Mouse (Mus musculus): ENCODE results near the gene Kcnj15. TPM values are rescaled to one million over a fixed set of nuclear protein-coding genes. Genes with fewer than 3 reads are reported as not detected.

Kcnj15 gene
- 0.60 TPM in 1 of 2 replicates, not detected in the other for polyA plus RNA-seq (2011; ENCODE audit: insufficient read depth, insufficient read length, low replicate concordance, missing spikeins)

DNA sequence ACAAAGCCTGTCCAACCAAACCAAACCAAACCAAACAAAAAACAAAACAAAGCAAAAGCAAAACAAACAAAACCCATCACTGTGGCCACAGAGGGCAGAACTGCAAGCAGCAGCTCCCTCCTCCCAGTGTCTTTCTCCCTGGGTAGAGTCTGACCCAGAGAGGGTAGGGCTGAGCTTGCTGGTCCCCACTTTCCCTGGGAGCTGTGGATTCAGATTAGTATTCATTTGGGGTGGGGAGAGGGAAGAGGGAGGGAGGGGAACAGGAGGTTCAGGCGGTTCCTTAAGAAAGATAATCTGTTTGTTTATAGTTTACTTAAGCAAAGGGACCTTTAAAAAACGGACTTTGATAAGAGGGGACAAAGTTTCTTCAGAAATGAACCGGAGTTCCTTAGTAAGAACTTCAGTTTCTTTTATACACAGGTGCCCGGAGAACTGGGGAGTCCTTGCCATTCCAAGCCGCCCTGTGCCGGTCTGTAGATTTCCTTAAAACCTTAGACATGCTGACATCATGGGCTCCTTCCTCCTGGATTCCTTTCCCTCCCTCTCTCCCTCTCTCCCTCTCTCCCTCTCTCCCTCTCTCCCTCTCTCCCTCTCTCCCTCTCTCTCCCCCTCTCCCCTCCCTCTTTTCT, at the start of gene Kcnj15:
Gene Kcnj15, plus strand, starts transcription at position 293 of the 629 bp plus-strand sequence.
- no peak within 1 kb of the TSS for H3K4me3 ChIP-seq (replicated peaks; ENCODE audit: control insufficient read depth, low read depth, low read length)
- TF ChIP-seq POLR2A (IDR thresholded peaks at IDR 0.05; ENCODE audit: borderline replicate concordance, control insufficient read depth, low read depth, low read length) (no peak), CTCF (IDR thresholded peaks at IDR 0.05; ENCODE audit: control insufficient read depth, insufficient read depth, low read length) (no peak)
- H3K27ac ChIP-seq (ENCODE audit: control insufficient read depth, insufficient read depth, low read depth, low read length, poor library complexity) = no peak within 1 kb of the TSS
- WGBS = 51% methylated on average over 6 of the region's 6 CpGs
- no peaks in the 10 kb centered on the region for H3K4me1 ChIP-seq (ENCODE audit: control insufficient read depth, insufficient read depth, low read length)

- no peak for TF ChIP-seq CTCF (IDR thresholded peaks at IDR 0.05; ENCODE audit: control insufficient read depth, insufficient read depth, low read length)
- TF ChIP-seq POLR2A (IDR thresholded peaks at IDR 0.05; ENCODE audit: borderline replicate concordance, control insufficient read depth, low read depth, low read length) = no peak
- WGBS = 62% methylated on average over 7 of the region's 7 CpGs
- H3K27ac ChIP-seq (ENCODE audit: control insufficient read depth, insufficient read depth, low read depth, low read length, poor library complexity) = no peak overlapping the region
- no peak overlapping the region for H3K4me3 ChIP-seq (replicated peaks; ENCODE audit: control insufficient read depth, low read depth, low read length)
- no peaks in the 10 kb centered on the region for H3K4me1 ChIP-seq (ENCODE audit: control insufficient read depth, insufficient read depth, low read length)
These were observed 49.1 kb upstream of the Kcnj15 start for GRCm38 (mm10) chr16:95208243-95208642.

DNA sequence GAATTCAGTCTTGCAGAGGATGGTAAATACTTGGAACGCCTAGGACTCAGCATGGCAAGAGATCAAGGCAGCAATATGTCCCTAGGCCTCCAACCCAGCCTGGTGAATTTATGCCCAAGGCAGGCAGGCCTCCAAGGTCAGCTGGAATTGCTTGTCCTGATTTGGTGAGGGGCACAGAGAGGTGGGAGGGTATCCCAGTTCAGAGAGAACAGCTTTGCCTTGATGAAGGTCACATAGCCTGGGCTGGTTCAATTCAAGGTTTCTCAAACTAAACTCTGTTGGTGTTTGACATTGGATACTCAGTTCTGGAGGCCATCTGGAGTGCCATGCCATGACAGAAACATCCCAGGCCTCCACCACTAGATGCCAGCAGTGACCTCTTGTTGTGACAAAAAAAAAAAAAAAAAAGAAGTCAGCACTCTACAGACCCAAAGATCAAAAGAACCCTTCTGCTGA, 48.3 kb upstream of the Kcnj15 start:
- 47% methylated on average over 1 of the region's 1 CpGs for WGBS
- Histone ChIP-seq H3K4me3 (replicated peaks; ENCODE audit: control insufficient read depth, low read depth, low read length) (no peak overlapping the region), H3K27ac (ENCODE audit: control insufficient read depth, insufficient read depth, low read depth, low read length, poor library complexity) (no peak overlapping the region), H3K4me1 (ENCODE audit: control insufficient read depth, insufficient read depth, low read length) (no peaks in the 10 kb centered on the region)
- TF ChIP-seq CTCF (IDR thresholded peaks at IDR 0.05; ENCODE audit: control insufficient read depth, insufficient read depth, low read length) (no peak), POLR2A (IDR thresholded peaks at IDR 0.05; ENCODE audit: borderline replicate concordance, control insufficient read depth, low read depth, low read length) (no peak)

- no peak for TF ChIP-seq CTCF (IDR thresholded peaks at IDR 0.05; ENCODE audit: control insufficient read depth, insufficient read depth, low read length)
- TF ChIP-seq POLR2A (IDR thresholded peaks at IDR 0.05; ENCODE audit: borderline replicate concordance, control insufficient read depth, low read depth, low read length) = no peak
- no peaks in the 10 kb centered on the region; the same call in 1 of the 2 replicates for H3K4me1 ChIP-seq (ENCODE audit: control insufficient read depth, insufficient read depth, low read length)
- 70% methylated on average over 7 of the region's 7 CpGs for WGBS
These were observed 42.8 kb upstream of the Kcnj15 start for GRCm38 (mm10) chr16:95214251-95215197.

GRCm38 (mm10) chr16:95215782-95216181, 41.6 kb upstream of the Kcnj15 start:
- Histone ChIP-seq H3K27ac (ENCODE audit: control insufficient read depth, insufficient read depth, low read depth, low read length, poor library complexity) (no peak overlapping the region), H3K4me3 (replicated peaks; ENCODE audit: control insufficient read depth, low read depth, low read length) (no peak overlapping the region), H3K4me1 (ENCODE audit: control insufficient read depth, insufficient read depth, low read length) (no peaks in the 10 kb centered on the region; the same call in 1 of the 2 replicates)
- no peak for TF ChIP-seq CTCF (IDR thresholded peaks at IDR 0.05; ENCODE audit: control insufficient read depth, insufficient read depth, low read length)
- TF ChIP-seq POLR2A (IDR thresholded peaks at IDR 0.05; ENCODE audit: borderline replicate concordance, control insufficient read depth, low read depth, low read length) = no peak
- 76% methylated on average over 9 of the region's 9 CpGs for WGBS

More at GRCm38 (mm10) chr16:95214251-95215197, 42.8 kb upstream of the Kcnj15 start:
- Histone ChIP-seq H3K27ac (ENCODE audit: control insufficient read depth, insufficient read depth, low read depth, low read length, poor library complexity) (no peak overlapping the region), H3K4me3 (replicated peaks; ENCODE audit: control insufficient read depth, low read depth, low read length) (no peak overlapping the region)

GRCm38 (mm10) chr16:95216346-95216745, 41.0 kb upstream of the Kcnj15 start:
- Histone ChIP-seq H3K4me3 (replicated peaks; ENCODE audit: control insufficient read depth, low read depth, low read length) (no peak overlapping the region), H3K4me1 (ENCODE audit: control insufficient read depth, insufficient read depth, low read length) (no peaks in the 10 kb centered on the region; the same call in 1 of the 2 replicates), H3K27ac (ENCODE audit: control insufficient read depth, insufficient read depth, low read depth, low read length, poor library complexity) (no peak overlapping the region)
- WGBS = 82% methylated on average over 7 of the region's 7 CpGs
- no peak for TF ChIP-seq POLR2A (IDR thresholded peaks at IDR 0.05; ENCODE audit: borderline replicate concordance, control insufficient read depth, low read depth, low read length)
- TF ChIP-seq CTCF (IDR thresholded peaks at IDR 0.05; ENCODE audit: control insufficient read depth, insufficient read depth, low read length) = no peak

DNA sequence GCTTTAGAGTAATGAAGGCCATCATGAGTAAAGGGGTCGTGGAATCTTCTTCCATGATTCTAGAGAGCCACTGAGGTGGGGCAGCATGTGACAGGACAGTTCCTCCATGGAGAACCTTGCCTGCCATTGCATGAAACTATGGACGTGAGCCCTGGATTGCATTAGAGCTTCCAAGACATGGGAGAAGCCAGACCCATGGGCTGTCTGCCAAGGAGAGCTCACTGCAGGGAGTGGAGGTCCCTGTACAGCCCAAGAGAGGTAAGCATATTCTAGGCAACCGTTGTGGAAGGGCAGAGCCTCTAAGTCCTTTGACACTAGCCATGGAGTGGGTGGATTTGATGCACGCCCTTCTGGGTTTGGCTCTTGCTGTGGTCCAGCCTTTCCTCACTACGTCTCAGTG, 40.5 kb upstream of the Kcnj15 start:
- no peak for TF ChIP-seq CTCF (IDR thresholded peaks at IDR 0.05; ENCODE audit: control insufficient read depth, insufficient read depth, low read length)
- no peak for TF ChIP-seq POLR2A (IDR thresholded peaks at IDR 0.05; ENCODE audit: borderline replicate concordance, control insufficient read depth, low read depth, low read length)
- H3K4me3 ChIP-seq (replicated peaks; ENCODE audit: control insufficient read depth, low read depth, low read length) = no peak overlapping the region
- H3K27ac ChIP-seq (ENCODE audit: control insufficient read depth, insufficient read depth, low read depth, low read length, poor library complexity) = no peak overlapping the region
- 73% methylated on average over 5 of the region's 5 CpGs for WGBS
- H3K4me1 ChIP-seq (ENCODE audit: control insufficient read depth, insufficient read depth, low read length) = no peaks in the 10 kb centered on the region; the same call in 1 of the 2 replicates

DNA sequence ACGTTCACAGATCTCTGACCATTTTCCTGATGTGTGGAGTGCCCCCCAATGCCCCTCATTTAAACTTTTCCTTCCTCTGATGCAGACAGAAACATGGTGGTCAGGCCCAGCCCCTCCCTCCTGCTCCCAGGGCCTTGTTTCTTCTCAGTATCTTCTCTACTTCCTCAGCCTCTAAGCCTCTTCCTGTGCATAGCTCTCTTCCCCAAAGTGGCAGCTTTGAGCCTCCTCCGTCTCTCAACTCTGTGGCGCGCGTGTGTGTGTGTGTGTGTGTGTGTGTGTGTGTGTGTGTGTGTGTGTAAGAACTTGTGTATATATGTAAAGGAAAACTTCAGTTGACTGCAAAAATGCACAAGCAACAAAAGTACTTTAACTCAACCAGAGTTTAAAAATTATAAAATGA, 38.6 kb upstream of the Kcnj15 start:
- TF ChIP-seq CTCF (IDR thresholded peaks at IDR 0.05; ENCODE audit: control insufficient read depth, insufficient read depth, low read length) (no peak), POLR2A (IDR thresholded peaks at IDR 0.05; ENCODE audit: borderline replicate concordance, control insufficient read depth, low read depth, low read length) (no peak)
- no peak overlapping the region for H3K27ac ChIP-seq (ENCODE audit: control insufficient read depth, insufficient read depth, low read depth, low read length, poor library complexity)
- 14% methylated on average over 5 of the region's 5 CpGs for WGBS

More for the DNA sequence above, 38.6 kb upstream of the Kcnj15 start:
- Histone ChIP-seq H3K4me1 (ENCODE audit: control insufficient read depth, insufficient read depth, low read length) (no peaks in the 10 kb centered on the region; the same call in 1 of the 2 replicates), H3K4me3 (replicated peaks; ENCODE audit: control insufficient read depth, low read depth, low read length) (no peak overlapping the region)

All from bone marrow, adult 2 months (tissue).